Mouse (Mus musculus) brain, embryonic 14.5 days (tissue): ENCODE results near the gene Vars.

Experiments
- CTCF ChIP-seq: fragments of 200-500 bp; IDR thresholded peaks from 2 replicates; pipeline ENCODE4 v1.5.1; 2012; ENCODE audit warnings: inconsistent platforms, mild to moderate bottlenecking, moderate library complexity, borderline replicate concordance; ENCODE audit not compliant: insufficient read depth, insufficient read length; ENCODE audit errors: extremely low read depth
- POLR2A ChIP-seq: fragments of 200-500 bp; IDR thresholded peaks from 2 replicates; pipeline ENCODE4 v1.6.1; 2012; ENCODE audit warnings: mild to moderate bottlenecking, inconsistent platforms, borderline replicate concordance; ENCODE audit not compliant: poor library complexity, insufficient read depth, insufficient read length, severe bottlenecking; ENCODE audit errors: extremely low read depth

DNA sequence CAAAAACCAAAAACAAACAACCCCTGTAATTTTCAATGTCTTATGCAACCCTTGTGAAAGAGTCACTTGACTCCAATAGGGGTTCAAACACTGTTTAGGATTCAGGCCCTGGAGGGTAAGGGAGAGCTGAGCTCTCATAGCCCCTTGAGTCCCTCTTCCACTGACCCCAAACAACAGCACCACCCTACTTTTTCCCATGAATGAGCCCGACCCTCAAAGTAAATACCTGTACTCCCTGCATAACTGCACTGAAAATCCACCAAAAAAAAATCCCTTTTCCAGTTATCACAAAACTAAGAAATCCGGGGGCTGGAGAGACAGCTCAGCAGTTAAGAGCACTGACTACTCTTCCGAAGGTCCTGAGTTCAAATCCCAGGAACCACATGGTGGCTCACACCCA, 44.9 kb upstream of the Vars start:
- TF ChIP-seq CTCF (no peak), POLR2A (no peak)
